Mouse (Mus musculus) liver, embryonic 14.5 days (tissue): ENCODE results near the gene Plxnd1. TPM values are rescaled to one million over a fixed set of nuclear protein-coding genes. Genes with fewer than 3 reads are reported as not detected.

Source experiments
- ATAC-seq: fragments of 200-750 bp; cut with Nextera tagmentation; 2 replicates; pipeline ENCODE4 v1.8.0; 2017; ENCODE audit warnings: moderate number of reproducible peaks, mild to moderate bottlenecking, moderate library complexity; ENCODE audit not compliant: insufficient read depth
- DNase-seq, 3 experiments: peaks; one replicate each; pipeline ENCODE4 v3.0.0-alpha.2; 2012 to 2013; ENCODE audit warnings: low read depth in 3 of 3, low spot score in 3 of 3
- H3K27ac ChIP-seq: fragments of 300-500 bp; sonication (generic); 2 replicates; pipeline ENCODE4 v1.5.1; 2014; ENCODE audit warnings: moderate library complexity, mild to moderate bottlenecking, control low read depth, inconsistent platforms
- H3K27me3 ChIP-seq: fragments of 300-500 bp; sonication (generic); 2 replicates; pipeline ENCODE4 v1.6.1; 2014; ENCODE audit warnings: mild to moderate bottlenecking, low read length, moderate library complexity; ENCODE audit not compliant: control insufficient read depth, insufficient read depth
- H3K36me3 ChIP-seq: fragments of 300-500 bp; sonication (generic); replicated peaks from 2 replicates; pipeline ENCODE4 v1.6.1; 2014; ENCODE audit warnings: low read depth; ENCODE audit not compliant: control insufficient read depth, insufficient read depth
- H3K4me1 ChIP-seq, 2 experiments: fragments of 200-500 bp in 1 of 2; fragments of 300-500 bp in 1 of 2; sonication (generic) in 1 of 2; replicated peaks; 2 replicates each; pipeline ENCODE4 v1.6.1; 2012 to 2014; ENCODE audit warnings: antibody characterized with exemption in 1 of 2, inconsistent platforms in 1 of 2, low read length in 1 of 2; ENCODE audit not compliant: control insufficient read depth in 2 of 2, insufficient read depth in 2 of 2
- H3K4me2 ChIP-seq: fragments of 300-500 bp; sonication (generic); 2 replicates; pipeline ENCODE4 v1.6.1; 2014; ENCODE audit warnings: low read depth, mild to moderate bottlenecking, control low read depth, moderate library complexity
- H3K4me3 ChIP-seq, 2 experiments: fragments of 200-500 bp in 1 of 2; fragments of 300-500 bp in 1 of 2; sonication (generic) in 1 of 2; 2 replicates each; pipeline ENCODE4 v1.5.1; 2012 to 2014; ENCODE audit warnings: low read depth in 2 of 2, low read length in 2 of 2, mild to moderate bottlenecking in 2 of 2, control low read depth in 1 of 2, inconsistent platforms in 1 of 2, moderate library complexity in 1 of 2; ENCODE audit not compliant: insufficient read depth in 1 of 2
- H3K9ac ChIP-seq: fragments of 300-500 bp; sonication (generic); replicated peaks from 2 replicates; pipeline ENCODE4 v1.6.1; 2014; ENCODE audit warnings: mild to moderate bottlenecking, control low read depth, moderate library complexity
- H3K9me3 ChIP-seq: fragments of 300-500 bp; sonication (generic); 2 replicates; pipeline ENCODE4 v1.6.1; 2016; ENCODE audit warnings: low read length, mixed read lengths; ENCODE audit not compliant: control insufficient read depth
- CTCF ChIP-seq: IDR thresholded peaks from 2 replicates; pipeline ENCODE4 v1.5.1; 2016; ENCODE audit warnings: antibody characterized with exemption, low read depth, control low read depth
- EP300 ChIP-seq: IDR thresholded peaks from 2 replicates; pipeline ENCODE4 v1.6.1; 2016; ENCODE audit warnings: antibody characterized with exemption, low read depth
- WGBS: fragments of 180-500 bp; shearing (Covaris S2); extraction: QIAGEN DNeasy Blood & Tissue Kit; methylation state at CpG from one replicate; pipeline ENCODE4 v1.1.7; 2014; ENCODE audit not compliant: insufficient replicate concordance; 5-methylcytosine and 5-hydroxymethylcytosine counted together
- polyA plus RNA-seq, 2 experiments: library from polyadenylated mRNA; depleted of rRNA in 1 of 2; stranded (reverse) in 1 of 2; unstranded in 1 of 2; fragments of >200 nt; fragmentation: Nextera tagmentation in 1 of 2; extraction: Ambion mirVana in 1 of 2; gene quantifications; 2 replicates each; pipeline versions ENCODE4 v1.2.1 to v1.2.3; 2012 to 2014

Plxnd1 gene
- polyA plus RNA-seq, 2 experiments = 6.4 to 13.0 TPM

DNA sequence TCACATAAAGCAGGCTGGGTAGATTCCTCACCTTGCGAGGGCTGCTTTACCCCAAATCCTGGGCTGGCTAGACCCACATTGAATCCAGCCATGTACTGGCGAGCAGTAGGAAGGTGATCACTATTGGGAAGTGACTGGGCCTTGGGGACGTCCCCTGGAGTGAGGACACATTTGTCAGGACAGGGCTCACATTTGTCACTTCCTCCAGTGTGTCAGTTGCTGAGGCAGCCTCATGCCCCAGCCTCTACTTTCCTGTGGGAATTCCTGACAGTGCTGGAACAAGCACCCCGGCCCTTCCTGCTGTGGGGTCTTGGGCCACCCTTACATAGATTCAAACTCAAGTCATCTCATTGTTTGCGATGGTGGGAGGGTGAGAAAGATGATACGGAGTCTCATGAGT lies 83.0 kb downstream of the Plxnd1 start:
- DNase-seq (no peak), ATAC-seq (no peak)
- TF ChIP-seq CTCF (no peak), EP300 (no peak)
- H3K27me3 ChIP-seq = no peaks in the 10 kb centered on the region
- H3K9ac ChIP-seq = no peak overlapping the region
- no peak overlapping the region for H3K4me3 ChIP-seq
- H3K4me2 ChIP-seq = no peak overlapping the region
- H3K4me1 ChIP-seq = peaks cover 9 to 18% of the 10 kb centered on the region in 2 experiments; a peak in 3 of 4 replicates
- WGBS = 55% methylated on average over 6 of the region's 6 CpGs
- H3K9me3 ChIP-seq = no peaks in the 10 kb centered on the region
- H3K27ac ChIP-seq = no peak overlapping the region
- H3K36me3 ChIP-seq = no peaks in the 10 kb centered on the region

DNA sequence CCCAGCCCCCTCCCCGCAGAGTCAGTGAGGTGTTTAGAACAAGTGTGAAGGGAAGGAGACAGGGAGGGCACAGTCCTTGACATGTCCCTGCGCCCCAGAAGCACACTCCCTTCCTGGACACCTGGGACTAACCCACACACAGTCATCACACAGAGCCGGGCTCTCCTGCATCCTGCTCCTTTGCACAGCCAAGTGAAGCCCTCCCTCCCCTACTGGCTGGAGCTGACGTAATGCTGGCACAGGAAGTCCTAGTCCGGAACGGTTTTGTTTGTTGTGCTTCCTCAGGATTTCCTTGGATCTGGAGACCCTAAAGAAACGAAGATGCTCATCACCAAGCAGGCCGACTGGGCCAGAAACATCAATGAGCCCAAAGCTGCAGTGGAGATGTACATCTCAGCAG lies 84.9 kb downstream of the Plxnd1 start:
- TF ChIP-seq CTCF = no peak
- no peak for TF ChIP-seq EP300
- no peak overlapping the region for H3K9ac ChIP-seq
- ATAC-seq = no peak
- H3K4me2 ChIP-seq = no peak overlapping the region
- peaks cover 9 to 20% of the 10 kb centered on the region in 2 experiments; a peak in 3 of 4 replicates for H3K4me1 ChIP-seq
- H3K27me3 ChIP-seq = no peaks in the 10 kb centered on the region
- WGBS = 23% methylated on average over 8 of the region's 8 CpGs
- H3K4me3 ChIP-seq = no peak overlapping the region
- no peaks in the 10 kb centered on the region for H3K9me3 ChIP-seq
- H3K36me3 ChIP-seq = no peaks in the 10 kb centered on the region
- no peak overlapping the region for H3K27ac ChIP-seq
- no peak for DNase-seq

GRCm38 (mm10) chr6:115909052-115909451 lies 85.8 kb downstream of the Plxnd1 start:
- no peak for ATAC-seq

GRCm38 (mm10) chr6:115908421-115908982 lies 86.3 kb downstream of the Plxnd1 start:
- Histone ChIP-seq H3K27ac (no peak overlapping the region), H3K36me3 (no peaks in the 10 kb centered on the region), H3K4me2 (no peak overlapping the region), H3K9me3 (no peaks in the 10 kb centered on the region), H3K4me3 (no peak overlapping the region), H3K9ac (no peak overlapping the region), H3K27me3 (no peaks in the 10 kb centered on the region), H3K4me1 (peaks cover 9 to 20% of the 10 kb centered on the region in 2 experiments; a peak in 3 of 4 replicates)
- ATAC-seq (peak; percentile 27; the same call in 1 of the 2 replicates), DNase-seq (peak in 1 of 3 experiments; percentile 16)
- TF ChIP-seq CTCF (no peak), EP300 (no peak)
- 11% methylated on average over 6 of the region's 6 CpGs for WGBS

More at GRCm38 (mm10) chr6:115909052-115909451, 85.8 kb downstream of the Plxnd1 start:
- Histone ChIP-seq H3K9me3 (no peaks in the 10 kb centered on the region), H3K4me1 (peaks cover 9 to 20% of the 10 kb centered on the region in 2 experiments; a peak in 3 of 4 replicates), H3K4me2 (no peak overlapping the region), H3K4me3 (no peak overlapping the region), H3K36me3 (no peaks in the 10 kb centered on the region), H3K9ac (no peak overlapping the region), H3K27ac (no peak overlapping the region), H3K27me3 (no peaks in the 10 kb centered on the region)
- TF ChIP-seq CTCF (no peak), EP300 (no peak)
- DNase-seq = no peak
- 16% methylated on average over 3 of the region's 3 CpGs for WGBS

DNA sequence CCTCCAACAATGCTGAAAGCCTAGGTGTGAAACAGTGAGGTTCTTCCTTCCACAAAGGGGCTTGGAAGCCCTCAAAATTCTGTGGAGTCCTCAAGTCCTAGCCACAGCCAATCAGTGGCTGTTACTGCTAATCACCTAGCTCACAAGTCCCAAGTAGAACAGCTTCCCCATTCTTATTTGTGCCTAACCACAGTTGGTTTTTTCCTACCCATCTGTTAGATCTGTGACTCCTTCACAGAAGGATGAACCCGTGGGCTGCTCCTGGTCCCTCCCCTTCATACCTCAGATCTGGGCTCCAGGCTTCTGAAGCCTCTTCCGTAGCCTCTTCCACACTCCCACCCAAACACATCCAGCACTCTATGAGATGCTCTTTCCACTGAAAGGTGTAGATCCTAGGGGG lies 87.9 kb downstream of the Plxnd1 start:
- Histone ChIP-seq H3K27me3 (no peaks in the 10 kb centered on the region), H3K4me3 (no peak overlapping the region), H3K4me2 (no peak overlapping the region), H3K4me1 (peaks cover 9 to 20% of the 10 kb centered on the region in 2 experiments; a peak in 3 of 4 replicates), H3K36me3 (no peaks in the 10 kb centered on the region), H3K9ac (no peak overlapping the region), H3K27ac (no peak overlapping the region), H3K9me3 (no peaks in the 10 kb centered on the region)
- no peak for TF ChIP-seq EP300
- TF ChIP-seq CTCF = no peak
- 35% methylated on average over 2 of the region's 2 CpGs for WGBS
- no peak for DNase-seq
- no peak for ATAC-seq
